Mouse (Mus musculus) liver, adult 2 months (tissue): Measurements from ENCODE around the gene Slc35a3.

Source experiments
- CTCF ChIP-seq: fragments of 200-500 bp; IDR thresholded peaks from 2 replicates; pipeline ENCODE4 v1.5.1; 2011; ENCODE audit warnings: low read depth, low read length, control low read depth
- POLR2A ChIP-seq: fragments of 200-500 bp; IDR thresholded peaks from 2 replicates; pipeline ENCODE4 v1.6.1; 2011; ENCODE audit warnings: low read length, control low read depth; ENCODE audit not compliant: insufficient read depth; ENCODE audit errors: extremely low read depth

GRCm38 (mm10) chr3:116646387-116646786, 66.2 kb downstream of the Slc35a3 start:
- TF ChIP-seq CTCF (no peak), POLR2A (no peak)
